Mouse (Mus musculus): Measurements from ENCODE around the gene Msln.

Gene Msln

DNA sequence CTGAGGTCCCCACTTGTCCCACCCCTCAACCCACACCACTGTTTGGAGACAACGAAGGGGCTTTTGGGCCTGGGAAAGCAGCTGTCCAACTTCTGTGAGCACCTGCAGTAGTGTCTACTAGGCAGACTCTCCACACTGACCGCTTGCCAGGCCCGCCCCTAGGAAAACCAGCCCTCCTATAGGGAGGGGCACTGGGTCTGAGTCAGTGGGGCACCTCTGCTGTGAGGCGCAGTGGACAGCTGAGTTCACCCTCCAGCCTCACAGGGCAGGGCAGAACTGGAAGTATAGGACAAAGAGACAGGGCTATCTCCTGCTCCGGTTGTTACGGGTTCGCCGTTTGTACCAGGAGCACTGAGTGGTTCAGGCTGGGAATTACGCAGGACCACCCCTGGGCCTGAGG, at the start of gene Msln:
Gene Msln, minus strand, starts transcription at position 138 of the 400 bp plus-strand sequence.
- no peak for DNase-seq (ENCODE audit: low spot score in 2 of 2)

DNA sequence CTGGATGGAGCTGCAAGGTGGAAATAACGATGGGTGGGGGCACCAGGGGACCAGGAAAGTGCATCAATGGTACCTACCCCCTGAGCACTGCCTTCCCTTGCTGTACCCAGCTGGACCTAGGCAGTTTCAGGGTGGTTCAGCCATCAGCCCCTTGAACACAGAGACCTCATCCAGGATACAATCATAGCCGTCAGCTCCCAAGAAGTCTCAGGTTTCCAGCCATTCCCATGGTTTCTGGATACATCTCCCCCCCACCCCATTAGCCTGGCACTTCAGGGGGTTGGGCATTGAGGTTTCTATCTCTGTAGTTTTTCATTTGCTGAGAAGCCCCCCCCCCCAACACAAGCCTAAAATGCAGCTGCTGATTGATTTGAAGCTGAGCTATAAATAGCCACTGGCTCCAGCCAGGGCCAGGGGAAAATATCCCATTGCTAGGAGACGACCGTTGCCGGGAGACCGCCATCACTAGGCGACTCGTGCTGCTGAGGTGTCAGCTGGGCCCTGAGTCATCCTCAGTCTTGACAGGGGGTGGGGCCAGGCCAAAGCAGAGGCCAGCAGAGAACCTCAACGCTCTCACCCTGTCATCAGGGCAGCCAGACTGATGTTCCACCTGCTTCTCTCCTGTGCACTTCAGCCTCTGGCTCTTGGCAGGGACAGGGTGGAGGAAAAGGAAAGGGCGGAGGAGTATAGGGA, 48.8 kb upstream of the Msln start:
- peak; percentile 79 to 89 for DNase-seq (ENCODE audit: low spot score in 2 of 2)

DNA sequence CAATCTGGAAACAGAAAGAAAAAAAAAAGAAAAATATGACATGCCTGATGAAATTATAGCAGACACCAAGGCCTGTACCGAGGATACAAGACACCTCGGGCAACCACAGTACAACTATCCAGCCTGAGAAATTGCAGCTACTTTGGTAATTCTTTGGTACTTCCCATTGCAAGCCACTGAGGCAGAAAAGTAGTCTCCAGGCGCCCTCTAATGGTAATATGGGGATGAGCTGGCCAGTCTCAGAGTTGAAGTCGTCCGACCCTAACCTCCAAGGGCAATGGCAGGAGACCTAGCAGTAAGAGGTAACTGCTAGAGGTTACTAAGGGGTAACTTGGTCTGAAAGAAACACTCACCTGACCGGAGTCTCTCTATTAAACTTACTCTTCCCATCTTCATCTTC, 46.9 kb upstream of the Msln start:
- DNase-seq (ENCODE audit: low spot score in 2 of 2), result peak in 1 of 2 experiments; percentile 58

DNA sequence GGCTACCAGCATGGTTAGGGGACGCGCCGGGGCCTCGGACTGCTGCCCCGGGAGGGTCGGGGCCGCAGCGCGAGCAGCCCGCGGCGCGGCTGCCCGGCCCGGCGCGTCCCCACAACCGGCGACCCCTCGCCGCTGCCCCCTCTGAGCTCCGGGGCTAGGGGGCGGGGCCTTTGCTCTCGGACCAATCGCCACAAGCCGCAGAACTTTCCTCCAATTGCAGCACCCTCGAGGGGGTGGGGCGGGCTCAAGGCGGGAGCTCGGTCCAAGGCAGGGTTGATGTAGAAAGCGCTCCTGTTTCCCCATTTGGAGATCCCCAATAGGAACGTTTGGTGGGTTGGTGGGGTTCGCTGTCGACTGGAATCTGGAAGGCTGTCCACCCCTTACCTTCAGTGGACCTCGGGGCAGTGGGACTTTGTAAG, 42.8 kb upstream of the Msln start, which contains the start of gene Metrn:
Gene Metrn, minus strand, starts transcription at position 186 of the 419 bp plus-strand sequence.
- peak; percentile 78 to 83 for DNase-seq (ENCODE audit: low spot score in 2 of 2)

DNA sequence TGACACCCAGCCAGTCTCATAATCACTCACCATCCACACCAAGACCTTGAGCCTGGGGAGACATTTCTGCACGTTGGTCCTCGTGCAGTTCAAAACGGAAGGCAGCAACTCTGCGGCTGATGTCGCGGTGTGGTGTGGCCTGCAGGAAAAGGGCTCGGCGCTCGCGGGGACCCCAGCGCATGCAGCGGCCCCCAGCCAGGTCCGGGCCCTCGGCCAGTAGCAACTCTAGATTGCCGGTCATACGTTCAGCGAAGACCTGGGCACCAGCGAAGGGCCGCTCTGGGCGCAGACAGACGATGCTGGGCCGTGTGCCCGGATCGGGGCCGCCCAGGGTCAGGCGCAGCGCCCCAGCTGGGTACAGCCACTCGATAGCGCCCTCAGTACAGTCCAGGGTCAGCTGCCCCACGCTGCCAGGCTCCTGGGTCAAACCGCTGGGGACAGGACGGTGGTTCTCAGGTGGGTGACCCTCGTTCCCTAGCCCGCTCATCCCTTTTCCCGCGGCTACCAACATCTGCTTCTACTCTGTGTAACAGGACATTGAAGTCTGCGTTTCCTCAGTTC, 42.1 kb upstream of the Msln start:
- no peak for DNase-seq (ENCODE audit: low spot score in 2 of 2)

DNA sequence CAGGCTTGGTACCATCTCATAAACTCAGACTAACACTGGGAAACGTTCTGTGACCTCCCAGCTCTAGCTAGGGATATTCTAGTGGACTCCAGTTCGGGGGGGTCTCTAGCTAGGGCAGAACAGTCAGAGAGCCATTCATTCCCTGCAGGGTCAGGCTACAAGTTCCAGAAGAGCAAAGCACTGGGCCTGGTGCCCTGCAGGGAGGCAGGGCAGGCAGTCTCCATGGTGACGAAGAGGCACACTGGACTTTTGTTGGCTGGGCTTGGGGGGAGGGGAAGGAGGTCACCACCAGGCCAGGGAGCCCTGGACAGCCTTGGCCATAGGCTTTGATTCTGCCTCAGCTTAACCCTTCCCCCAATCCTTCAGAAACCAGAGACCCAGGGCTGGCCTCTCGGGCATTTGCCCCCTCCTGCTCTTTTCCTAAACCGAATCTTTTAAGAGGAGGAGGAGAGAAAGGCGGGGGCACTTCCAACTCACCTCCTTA, 41.5 kb upstream of the Msln start, which contains the start of gene AC134908.4:
Gene AC134908.4, minus strand, starts transcription at position 51 of the 484 bp plus-strand sequence.
- peak; percentile 61 to 74 for DNase-seq (ENCODE audit: low spot score in 2 of 2)

DNA sequence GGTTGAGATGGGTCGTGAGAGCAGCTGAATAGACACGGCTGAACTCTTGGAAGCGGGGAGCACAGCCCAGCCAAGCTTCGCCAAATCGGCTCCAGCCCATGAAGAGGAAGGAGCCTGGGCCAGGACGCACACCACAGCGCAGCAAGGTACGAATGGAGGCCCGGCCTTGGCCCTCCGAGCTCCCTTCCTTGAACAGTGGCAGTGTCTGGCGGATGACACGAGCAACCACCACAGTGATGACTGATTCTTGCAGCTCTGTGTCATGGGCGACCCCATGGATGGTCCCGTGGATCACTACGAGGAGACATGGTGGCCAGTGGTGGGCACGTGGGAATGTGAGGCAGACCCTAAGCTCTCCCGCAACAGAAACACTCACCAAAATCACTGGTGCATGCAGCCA, 40.8 kb upstream of the Msln start:
- DNase-seq (ENCODE audit: low spot score in 2 of 2), result no peak

DNA sequence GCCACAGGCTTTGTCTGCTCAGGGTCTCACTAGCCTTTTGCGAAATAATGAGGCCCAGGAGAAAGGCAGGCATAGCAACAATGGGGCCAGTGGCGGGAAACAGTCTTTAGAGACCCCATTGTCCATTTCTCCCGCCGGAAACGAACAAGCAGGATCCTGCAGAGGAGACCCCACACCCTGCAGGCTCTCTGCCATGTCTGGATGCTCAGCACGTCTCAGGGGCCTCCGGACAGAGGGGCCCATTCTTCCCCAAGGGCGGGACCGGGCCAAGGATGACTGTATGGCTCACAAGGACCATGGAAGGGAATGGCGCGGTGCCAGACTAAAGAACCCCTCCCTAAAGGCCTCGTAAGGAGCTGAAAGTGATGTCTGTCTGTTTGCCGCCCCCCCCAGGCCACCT, 40.0 kb upstream of the Msln start:
- DNase-seq (ENCODE audit: low spot score in 2 of 2), result no peak

DNA sequence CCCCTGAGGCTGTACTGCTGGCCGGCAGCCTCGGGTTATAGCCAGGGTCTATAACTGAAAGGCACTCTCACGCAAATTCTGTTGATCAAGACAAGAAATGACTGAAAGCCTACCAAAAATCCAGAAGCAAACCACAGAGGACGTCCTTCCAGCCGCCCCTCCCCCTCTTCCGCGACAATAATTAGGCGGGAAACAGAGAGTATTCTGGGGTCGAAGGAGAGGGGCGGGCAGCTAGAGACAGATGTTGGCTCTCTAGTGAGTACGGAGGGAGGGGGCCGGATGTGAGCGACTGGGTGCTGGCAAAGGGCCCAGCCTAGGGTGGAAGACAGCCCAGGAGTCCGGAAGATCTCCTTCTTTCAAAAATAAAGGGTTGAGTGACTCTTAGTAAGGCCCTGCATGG, 38.4 kb upstream of the Msln start, which contains the start of gene Fam173a:
Gene Fam173a, minus strand, starts transcription at position 287 of the 400 bp plus-strand sequence.
- peak; percentile 76 to 79 for DNase-seq (ENCODE audit: low spot score in 2 of 2)

DNA sequence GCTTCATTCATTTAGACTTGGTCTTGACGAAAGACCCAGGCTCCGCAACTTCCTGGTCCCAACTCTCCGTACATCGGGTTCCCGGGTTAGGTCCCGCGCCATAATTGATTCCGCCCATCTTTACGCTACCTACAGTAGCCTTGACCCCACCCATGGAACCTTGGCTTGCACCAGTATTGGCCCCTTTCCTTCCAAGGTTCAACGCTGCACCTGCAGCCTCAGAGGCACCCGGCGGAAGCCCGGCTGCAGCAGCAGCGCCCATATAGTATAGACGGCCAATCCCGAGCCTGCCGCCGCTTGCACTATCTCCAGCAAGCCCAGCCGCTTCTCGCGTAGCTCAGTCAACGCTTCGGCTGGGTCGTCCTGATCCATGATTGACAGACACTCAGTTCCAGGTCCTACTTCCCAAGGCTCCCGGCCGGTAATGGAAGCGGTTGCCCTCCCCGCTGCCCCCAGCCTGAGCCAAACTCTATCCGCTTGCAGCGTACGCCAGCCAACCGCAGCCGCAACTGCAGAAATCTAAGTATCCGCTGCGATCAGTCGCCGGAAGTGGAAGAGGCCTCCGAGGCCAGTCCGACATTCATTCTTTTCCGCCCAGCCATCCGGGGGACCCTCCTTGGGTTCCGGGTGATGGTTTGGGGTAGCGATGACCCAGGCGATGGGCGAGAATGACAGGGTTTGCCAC, 37.8 kb upstream of the Msln start:
- DNase-seq (ENCODE audit: low spot score in 2 of 2), result peak; percentile 72 to 83

DNA sequence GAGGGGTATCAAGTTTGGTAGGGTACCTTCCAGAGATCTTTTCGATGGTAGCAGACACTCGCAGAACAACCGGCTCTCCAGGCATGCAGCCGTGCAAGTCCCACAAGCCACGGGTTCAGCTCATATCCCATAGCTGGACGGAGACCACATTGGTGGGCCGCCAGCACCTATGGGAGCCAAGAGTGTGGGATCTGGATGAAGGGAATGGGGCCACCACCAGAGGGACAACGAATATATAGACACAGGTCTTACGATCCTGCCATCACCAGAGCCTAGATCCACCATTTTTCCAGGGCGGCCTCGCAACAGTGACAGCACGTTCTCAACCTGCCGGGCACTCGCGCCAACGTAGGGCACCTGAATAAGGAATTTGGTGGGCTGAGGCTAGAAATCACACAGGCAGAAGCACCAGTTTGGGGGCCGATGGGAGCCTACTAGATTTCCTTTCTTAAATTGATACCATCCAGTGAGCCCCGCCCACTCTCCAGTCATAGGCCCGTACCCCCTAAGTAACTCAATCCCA, 37.2 kb upstream of the Msln start:
- no peak for DNase-seq (ENCODE audit: low spot score in 2 of 2)

DNA sequence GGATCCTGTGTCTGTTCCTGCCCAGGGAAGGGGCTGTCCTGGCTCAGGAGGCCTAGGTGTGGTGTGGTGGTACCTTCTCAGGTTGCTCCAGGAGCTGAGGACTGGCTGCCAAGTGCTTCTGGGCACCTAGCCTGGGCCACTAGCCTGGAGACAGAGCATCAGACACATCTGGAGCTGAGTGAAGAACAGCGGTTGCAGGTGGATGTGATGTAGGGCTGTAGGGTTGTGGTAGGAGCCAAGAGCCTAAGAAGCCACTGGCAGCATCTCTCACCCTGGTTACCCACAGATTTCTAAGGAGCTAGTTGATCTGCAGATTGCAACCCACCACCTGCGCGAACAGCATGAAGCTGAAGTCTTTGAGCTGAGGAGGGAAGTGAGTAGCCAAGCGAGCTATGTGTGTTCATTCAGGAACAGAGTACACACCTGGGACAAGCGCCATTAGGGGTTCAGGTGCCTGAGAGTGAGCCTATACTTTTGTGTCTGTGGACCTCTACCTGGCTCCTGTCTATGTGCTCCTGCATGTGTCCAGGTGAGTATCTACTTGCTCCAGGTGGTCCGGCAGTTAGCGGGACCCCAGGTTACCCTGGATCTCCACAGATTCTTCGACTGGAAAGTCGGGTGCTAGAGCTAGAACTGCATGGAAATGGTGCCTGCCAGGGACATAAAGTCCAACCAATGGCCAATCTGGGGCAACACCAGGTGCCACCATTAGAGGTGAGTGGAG, 32.8 kb upstream of the Msln start:
- no peak for DNase-seq (ENCODE audit: low spot score in 2 of 2)

DNA sequence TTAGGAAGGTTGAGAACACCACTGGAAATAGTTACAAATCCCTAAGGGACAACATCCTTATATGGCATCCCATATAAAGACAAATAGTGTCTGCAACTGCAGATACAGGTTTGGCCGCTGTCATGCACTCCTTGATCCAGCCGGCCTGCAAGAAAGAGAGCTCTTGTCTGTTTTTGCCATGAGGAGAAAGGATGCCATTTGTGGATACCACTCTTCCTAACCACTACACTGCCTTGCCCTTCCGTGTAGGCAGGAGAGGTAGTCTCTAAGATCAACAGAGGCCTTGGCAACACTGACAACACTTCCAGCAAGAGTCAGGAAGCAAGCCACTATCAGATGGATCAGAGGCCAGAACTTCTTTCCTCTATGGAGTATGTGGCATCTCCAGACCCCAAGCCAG, 32.1 kb upstream of the Msln start, which contains the start of gene Ccdc78:
Gene Ccdc78, plus strand, starts transcription at position 301 of the 400 bp plus-strand sequence.
- DNase-seq (ENCODE audit: low spot score in 2 of 2), result no peak

DNA sequence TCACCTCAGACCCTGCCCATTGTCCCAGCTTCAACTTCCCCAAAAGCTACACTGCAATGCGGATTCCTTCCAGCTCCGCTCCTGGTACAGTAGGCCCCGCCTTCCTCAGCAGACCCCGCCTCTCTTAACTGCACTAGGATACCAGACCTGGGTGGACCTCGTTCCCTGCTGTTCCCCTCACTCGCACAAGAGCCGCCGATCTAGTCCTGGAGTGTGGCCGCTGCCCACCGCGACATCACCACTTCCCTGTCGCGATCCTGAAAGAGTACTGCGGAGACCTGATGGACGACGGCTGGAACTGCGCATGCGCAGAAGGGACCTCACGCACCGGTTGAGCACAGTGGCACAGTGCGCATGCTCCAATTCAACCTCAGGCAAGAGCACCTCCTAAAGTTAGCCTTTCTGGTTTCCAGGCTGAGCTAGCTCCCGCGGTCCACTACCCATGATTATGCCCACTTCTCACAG, 31.1 kb upstream of the Msln start, which contains the start of gene Haghl:
Gene Haghl, minus strand, starts transcription at position 393 of the 465 bp plus-strand sequence.
- peak; percentile 90 to 95 for DNase-seq (ENCODE audit: low spot score in 2 of 2)

DNA sequence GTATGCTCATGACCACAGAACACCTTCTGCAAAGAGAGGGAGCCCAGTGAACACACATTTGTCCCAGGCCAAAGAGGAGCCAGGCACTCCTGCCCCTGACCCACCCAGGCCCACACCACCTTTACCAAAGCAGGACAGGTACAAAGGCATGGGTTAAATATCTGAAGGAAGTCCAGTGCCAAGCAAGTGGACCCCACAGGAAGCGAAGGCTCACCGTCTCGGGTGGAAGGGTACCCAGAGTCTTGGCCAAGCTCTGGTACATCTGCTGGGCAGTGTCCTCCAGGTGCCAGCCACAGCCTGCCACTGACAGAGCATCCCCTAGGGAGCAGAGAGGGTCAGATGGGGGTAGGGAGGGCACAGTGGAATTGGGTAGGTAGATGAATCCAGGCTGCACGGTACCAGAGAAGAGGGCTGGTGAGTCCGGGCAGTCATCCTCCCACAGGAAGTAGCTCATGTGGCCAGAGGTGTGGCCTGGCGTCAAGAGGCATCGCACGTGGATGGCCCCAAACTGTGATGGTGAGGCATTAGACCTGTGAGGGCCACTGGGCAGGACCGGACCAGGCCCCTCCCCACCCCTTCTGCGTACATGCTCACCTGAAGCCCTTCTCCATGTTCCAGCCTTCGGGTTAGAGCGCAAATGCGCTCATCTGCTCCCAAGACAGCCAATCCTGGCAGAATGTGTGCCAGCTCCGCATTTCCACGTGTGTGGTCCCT, 29.8 kb upstream of the Msln start:
- no peak for DNase-seq (ENCODE audit: low spot score in 2 of 2)

DNA sequence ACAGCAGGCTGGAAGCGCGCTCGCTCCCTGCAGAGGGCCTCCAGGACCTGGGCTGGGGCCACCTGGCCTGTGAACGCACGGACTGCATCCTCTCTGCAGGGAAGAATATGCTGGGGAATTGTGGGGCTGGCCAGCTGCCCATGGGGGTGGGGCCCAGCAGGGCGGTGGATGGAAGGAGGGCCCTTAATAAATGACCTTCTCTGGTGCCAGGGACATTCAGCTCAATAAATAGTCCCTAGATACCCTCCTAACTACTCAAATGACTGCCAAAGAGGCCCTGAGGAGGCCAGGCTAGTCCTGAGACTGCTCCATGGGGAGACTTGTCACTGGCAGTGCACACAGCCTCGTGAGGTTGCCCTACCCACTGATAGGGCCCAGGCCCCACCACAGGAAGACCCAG, 28.9 kb upstream of the Msln start:
- no peak for DNase-seq (ENCODE audit: low spot score in 2 of 2)

DNA sequence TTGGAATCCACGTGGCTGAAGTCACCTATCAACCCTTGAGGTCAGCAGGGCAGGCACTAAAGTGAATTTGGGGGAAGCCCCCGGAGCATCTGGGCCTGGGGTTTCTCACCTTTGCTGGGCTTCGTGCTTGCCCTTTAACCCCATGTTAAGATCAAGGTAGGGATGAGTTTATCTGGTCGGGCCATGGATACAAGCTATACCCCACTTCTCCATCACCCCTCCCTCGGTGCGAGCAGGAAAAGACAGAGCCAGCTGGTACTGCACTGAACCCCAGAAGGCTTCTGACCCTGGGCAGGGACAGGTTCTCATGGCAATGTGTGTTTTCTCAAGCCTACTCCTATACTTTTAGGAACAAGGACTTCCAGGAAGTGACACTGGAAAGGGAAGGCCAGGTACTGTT, 27.2 kb upstream of the Msln start:
- DNase-seq (ENCODE audit: low spot score in 2 of 2), result no peak

DNA sequence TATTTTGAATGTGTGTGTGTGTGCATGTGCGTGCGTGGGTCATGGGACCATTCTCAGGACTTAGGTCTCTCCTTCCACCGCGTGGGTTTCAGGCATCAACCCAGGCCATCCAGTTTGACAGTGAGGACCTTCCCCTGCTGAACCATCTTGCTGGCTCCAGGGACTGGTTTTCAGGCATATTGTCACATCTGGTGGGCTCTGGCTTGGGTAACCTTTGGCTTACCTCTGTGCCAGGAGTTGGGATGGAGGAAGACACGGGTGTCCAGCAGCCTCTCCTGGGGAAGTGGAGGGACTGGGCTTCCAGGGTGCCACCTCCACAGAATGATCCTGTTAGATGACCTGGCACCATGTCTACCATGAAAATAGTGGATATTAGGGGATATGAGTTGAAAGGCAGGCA, 23.8 kb upstream of the Msln start:
- no peak for DNase-seq (ENCODE audit: low spot score in 2 of 2)

DNA sequence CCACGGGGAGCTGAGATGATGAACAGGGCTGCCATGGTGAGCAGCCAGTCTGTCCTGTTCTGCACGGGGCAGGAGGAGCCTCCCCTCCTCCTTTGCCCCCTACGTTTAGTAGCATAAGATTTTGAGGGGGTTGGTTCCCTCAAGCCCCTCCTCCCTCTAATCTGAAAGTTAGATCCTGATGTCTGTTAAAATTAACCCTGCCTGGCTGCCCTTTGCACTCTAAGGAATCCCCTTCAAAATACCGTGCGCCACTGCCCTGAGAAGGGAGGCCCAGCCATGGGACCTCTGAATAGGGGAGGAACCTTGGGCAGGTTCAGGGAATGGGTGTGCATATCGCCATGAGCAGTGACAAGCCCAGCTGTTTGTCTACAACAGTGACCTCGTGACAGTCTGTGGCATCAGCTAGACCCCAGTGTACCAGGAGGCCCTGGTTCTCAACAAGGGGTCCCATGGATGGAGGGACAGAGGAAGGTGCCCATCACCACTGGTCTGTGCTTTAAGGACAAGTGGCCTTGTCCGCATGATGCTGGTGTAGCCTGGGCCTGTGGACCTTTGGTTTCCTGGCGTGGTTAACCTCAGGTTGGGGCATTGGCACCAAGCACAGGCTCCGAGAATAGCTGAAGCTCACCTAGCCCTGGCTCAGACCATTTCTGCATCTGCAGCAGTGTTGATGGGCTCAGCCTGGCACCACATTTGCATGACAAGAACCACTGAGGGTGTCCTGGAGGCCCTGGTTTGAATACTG, 21.3 kb upstream of the Msln start:
- no peak for DNase-seq (ENCODE audit: low spot score in 2 of 2)

DNA sequence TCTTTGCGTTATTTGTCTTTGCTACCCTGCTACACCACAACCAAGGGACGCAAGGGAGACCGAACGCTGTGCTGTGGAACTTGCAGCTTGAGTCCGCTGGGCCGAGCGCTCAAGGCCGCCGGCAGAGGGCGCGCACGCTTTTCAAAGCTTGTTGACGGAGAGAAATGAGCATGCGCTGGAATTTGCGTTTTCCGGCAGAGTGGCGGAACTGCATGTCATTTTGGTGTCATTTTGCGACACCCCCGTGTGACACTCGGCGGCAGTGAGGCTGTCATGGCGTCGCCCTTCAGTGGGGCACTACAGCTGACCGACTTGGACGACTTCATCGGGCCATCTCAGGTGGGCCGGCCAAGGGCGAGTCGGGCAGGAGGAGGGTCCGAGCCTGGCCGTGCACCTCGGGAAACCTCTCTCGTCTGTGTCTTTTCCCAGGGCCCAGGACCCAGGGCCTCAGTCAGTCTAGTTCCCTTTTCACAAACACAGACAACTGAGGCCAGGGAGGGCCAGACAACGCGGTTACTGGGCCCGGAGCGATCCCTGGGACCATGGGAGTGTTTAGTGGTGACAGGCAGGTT, 19.5 kb upstream of the Msln start, which contains the start of gene Narfl:
Gene Narfl, plus strand, starts transcription at position 228 of the 572 bp plus-strand sequence.
- peak; percentile 93 to 98 for DNase-seq (ENCODE audit: low spot score in 2 of 2)
